Mouse (Mus musculus) gastrocnemius, postnatal 4 days (tissue): Measurements from ENCODE around the gene Fxyd7. TPM values are rescaled to one million over a fixed set of nuclear protein-coding genes. Genes with fewer than 3 reads are reported as not detected.

Experiments used
- DNase-seq, 2 experiments: peaks; one replicate each; pipeline ENCODE4 v3.0.0; 2021 to 2022; ENCODE audit warnings: low spot score in 2 of 2, mixed read lengths in 2 of 2
- long read RNA-seq, 2 experiments: library from polyadenylated mRNA; stranded (forward); transcript quantifications; one replicate each; pipeline ENCODE4 v2.0.0; 2021
- total RNA-seq, 2 experiments: library from RNA; stranded (reverse); gene quantifications; 2 replicates each; pipeline ENCODE4 v1.2.3; 2021

Fxyd7 gene
- total RNA-seq = 1 to 10 TPM; 2.3 to 3.8 TPM
- long read RNA-seq, experiment 1 = 0 reads
- long read RNA-seq, experiment 2 = 0 reads

- DNase-seq = no peak
These were observed at the start of gene Fxyd7 for GRCm38 (mm10) chr7:31051321-31052021. TSS of gene Fxyd7 (minus strand) at chr7:31051467.

- no peak for DNase-seq
These were observed 49.5 kb upstream of the Fxyd7 start for GRCm38 (mm10) chr7:31100786-31101185.

DNA sequence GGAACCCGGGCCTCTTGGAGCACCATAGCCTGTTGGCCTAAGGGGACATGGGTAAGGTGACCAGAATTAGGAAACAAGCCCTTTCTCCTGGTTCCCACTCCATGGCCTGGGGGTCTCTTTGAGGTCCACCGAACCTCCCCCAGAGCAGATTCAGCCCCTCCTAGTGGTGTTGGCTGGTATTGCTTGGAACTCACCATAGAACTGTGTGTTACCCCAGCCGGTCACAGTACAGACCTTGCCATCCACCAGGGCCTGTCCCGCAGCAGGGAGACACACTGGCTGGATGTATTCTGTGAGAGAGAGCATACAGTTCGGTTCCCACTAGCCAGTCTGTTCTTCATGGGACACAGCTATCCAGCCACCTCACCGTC lies 48.3 kb upstream of the Fxyd7 start:
- no peak for DNase-seq

- no peak for DNase-seq
These were observed 47.7 kb upstream of the Fxyd7 start for GRCm38 (mm10) chr7:31098697-31099611.

GRCm38 (mm10) chr7:31097583-31098248 lies 46.4 kb upstream of the Fxyd7 start:
- DNase-seq = peak; percentile 82 to 92

- no peak for DNase-seq
These were observed 45.8 kb upstream of the Fxyd7 start for GRCm38 (mm10) chr7:31096892-31097564.

GRCm38 (mm10) chr7:31094774-31095501 lies 43.7 kb upstream of the Fxyd7 start:
- DNase-seq = no peak

DNA sequence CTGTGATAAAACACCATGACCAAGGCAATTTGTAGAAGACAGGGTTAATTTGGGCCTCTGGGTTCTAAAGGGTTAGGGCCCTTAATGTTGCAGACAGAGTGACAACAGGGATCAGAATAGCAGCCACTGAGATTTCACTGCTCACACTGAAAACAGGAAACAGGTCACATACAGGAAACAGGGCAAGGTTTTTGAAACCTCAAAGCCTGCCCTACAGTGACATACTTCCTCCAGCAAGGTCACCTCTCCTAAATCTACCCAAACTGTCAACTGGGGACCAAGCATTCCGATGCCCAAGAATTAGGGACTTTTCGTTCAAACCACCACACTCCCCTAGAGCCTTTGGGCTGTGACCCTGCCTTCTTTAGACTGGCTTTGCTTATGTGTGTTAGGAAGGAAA lies 38.5 kb upstream of the Fxyd7 start:
- no peak for DNase-seq

DNA sequence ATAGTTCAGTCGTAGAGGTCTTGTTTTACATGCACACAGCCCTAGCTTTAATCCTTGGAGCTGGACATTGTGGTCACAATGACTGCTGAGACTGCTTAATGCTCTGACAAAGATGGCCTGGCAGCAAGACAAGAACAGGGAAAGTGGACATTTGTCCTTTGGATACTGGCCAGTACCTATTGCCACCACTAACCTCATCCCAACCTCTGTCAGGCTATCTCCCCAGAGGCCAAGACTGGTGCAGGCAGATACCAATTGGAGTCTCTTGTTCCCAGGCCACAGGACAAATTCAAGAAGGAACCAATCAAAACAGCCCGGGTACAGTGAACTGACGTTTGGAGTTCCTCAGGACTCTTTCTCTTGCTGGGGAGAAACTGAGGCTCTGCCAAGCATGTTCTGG lies 36.9 kb upstream of the Fxyd7 start:
- no peak for DNase-seq

- DNase-seq = no peak
These were observed 36.0 kb upstream of the Fxyd7 start for GRCm38 (mm10) chr7:31087262-31087661.

DNA sequence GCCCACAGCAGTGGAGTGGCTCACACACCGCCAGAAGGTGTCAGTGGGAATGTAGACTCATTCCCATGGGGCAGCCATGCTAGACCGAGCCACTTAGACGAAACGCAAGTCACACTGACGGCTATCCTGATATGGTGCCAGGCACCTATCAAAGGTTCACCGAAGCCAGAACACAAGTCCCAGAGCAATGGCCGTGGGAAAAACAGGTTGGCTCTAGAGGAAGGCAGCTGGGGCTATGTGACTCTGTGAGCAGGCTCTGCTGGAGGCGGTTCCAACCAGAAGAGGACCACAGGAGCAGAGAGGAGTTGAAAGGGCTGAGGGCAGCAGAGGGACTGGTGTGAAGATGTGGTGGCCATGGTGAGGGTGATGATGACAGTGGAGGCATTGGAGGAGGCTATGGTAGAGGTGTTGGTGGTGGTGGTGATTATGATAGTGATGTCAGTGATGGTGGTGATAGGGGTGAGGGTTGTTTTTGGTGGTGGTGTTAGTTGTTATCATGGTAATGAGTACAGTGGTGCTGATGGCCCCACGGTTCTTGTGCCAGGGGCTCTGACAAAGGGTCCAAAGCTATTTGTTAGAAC lies 35.0 kb upstream of the Fxyd7 start:
- DNase-seq = no peak

DNA sequence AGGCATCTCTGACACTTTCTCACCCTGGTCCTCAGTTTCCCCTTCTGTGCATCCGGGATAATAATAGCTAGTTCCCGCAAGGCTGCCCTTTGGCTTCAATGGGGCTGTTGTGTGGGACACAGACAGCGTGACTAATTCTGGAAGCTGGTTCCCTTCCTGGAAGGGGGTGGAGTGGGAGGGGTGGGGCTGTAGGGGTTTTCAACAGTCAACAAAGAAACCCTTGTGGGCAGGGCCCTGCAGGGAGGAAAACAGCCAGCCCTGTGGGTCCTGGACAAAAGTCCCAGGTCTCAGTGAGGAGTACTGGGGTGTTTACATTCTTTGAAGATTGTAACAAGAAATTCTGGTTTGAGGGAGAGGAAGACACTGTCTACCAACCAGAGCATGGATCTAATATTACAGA lies 33.9 kb upstream of the Fxyd7 start:
- DNase-seq = no peak

GRCm38 (mm10) chr7:31084140-31084539 lies 32.9 kb upstream of the Fxyd7 start:
- DNase-seq = no peak

DNA sequence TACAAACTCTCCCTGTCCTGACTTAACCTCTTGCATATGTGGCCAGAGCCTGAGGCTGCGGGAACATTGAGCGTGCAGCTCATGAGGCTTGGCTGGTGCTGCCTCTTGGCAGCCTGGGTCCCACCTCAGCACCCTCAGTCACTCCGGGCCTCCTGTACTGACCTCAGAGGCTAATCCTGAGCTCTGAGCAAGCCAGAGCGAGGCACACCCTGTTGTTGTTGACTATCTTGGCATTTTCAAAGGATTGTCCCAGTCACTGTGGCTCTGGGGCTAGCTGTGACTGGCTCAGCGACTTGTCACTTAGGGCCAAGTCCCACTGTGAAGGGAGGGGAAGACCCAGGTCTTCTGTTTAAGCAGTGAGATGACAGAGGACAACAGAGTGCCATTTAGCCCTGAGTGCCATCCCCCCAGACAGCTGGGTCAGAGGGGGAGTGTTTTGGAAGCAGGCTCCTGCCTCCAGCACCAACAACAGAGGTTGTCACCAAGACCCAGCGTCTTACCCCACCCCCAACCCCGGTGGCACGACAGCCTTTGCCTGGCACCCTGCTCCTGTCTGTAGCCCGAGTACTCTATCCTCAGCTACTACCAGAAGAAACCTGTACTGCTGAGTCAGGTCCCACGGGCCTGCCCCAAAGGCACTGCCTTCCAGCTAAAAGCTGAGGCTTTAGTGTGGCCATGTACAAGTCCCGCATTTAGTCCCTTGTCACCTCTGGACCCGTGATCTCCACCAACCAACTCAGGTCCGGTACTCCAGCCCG lies 31.7 kb upstream of the Fxyd7 start:
- peak in 1 of 2 experiments; percentile 64 for DNase-seq

DNA sequence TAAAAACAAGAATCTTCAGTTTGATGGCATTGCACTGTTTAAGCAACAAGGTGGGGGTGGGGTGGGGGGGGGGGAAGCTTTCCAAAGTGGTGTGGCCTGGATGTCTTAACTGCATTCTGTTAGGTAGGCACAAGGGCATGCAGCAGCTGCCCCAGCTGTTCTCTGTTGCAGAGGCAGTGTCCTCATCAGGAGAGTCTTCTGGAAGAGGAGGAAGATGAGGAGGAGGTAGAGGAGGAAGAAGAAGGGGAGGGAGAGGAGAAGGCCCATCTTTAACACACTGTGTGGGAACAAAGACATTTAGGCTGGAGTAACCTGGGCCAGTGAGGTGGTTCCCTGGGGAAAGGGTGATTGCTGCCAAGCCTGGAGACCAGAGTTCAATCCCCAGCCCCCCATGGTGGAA lies 30.8 kb upstream of the Fxyd7 start:
- DNase-seq = no peak

GRCm38 (mm10) chr7:31081106-31081505 lies 29.8 kb upstream of the Fxyd7 start:
- DNase-seq = no peak

DNA sequence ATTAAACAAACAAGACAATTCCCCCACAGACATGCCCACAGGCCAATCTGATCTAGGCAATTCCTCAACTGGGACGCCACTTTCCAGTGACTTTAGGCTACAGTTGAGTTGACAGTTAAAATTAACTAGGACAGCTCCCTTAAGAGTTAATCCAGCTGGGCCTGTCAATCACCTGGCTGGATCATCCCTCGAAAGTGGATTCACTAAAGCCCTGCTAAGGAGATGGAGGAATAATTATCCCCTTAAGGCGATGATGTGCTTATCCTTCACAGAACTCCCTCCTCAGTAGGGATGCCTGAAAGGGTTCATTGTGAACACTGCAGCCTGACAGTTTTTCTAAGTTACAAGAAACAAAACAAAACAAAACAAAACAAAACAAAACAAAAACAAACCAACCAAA lies 29.3 kb upstream of the Fxyd7 start:
- no peak for DNase-seq

GRCm38 (mm10) chr7:31079670-31080069 lies 28.4 kb upstream of the Fxyd7 start:
- DNase-seq = no peak

DNA sequence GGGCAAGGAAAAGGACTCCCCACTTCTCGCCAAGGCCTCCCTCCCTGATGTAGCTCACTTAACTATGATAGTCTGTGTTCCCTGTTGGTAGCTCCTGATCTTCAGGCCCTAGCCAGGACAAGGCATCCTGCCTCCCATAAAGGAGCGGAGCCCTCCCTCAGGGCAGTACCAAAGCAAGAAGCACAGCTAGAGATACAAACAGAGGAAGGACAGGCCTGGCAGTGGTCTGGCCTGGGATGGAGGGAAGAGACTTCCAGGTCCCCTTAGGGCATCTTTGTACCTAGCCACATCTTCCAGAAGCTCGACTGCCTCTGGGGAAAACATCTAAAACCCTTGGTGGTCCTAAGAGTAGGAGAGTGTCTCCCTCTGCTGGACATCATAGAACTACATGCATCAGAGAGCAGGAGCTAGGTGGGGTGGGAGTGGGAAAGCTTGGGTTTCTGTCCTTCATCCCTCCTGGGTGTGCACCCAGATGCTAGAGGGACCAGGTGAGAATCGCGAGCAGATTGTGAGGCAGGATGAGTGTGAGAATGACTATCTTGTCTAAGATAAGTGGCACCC lies 26.7 kb upstream of the Fxyd7 start:
- DNase-seq = no peak
